ENCODE assay signal across 11 mouse cellular contexts in the genomic region with DNA sequence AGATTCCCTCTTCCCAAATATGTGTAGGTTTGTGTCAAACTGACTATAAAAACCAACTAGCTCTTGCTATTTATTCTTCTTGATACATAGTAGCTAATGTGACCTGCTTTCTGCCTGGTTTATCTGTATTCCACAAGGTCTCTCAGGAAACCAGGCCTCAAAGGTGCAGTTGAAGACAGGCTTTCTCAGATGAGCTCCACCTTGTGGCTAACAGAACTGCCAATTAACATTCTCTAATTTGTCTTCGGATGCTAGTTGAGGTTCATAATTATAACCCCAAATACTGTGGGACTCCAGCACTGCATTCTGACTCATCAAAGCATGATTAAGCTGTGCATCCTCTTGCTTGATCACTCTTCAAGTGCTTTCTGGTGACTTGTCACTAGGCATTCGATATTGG. TPM values are rescaled to one million over a fixed set of nuclear protein-coding genes. Genes with fewer than 3 reads are reported as not detected.
DNase-seq lines count a peak whose midpoint lies in the region; ATAC-seq and TF ChIP-seq lines count a peak whose summit lies in the region.
"Had no signal": no experiment of that assay in that cellular context is flagged by ENCODE, and none has a peak within 500 bp of the region (broad histone marks: within the 10 kb centered on the region; RNA-seq: fewer than 3 reads in every experiment).

No protein-coding gene starts in this region.

- no peaks in the 10 kb centered on the region for H3K4me1 ChIP-seq in kidney, adult 2 months (ENCODE audit: control insufficient read depth, insufficient read depth, low read length)
- peaks cover 7% of the 10 kb centered on the region for H3K4me1 ChIP-seq in midbrain, embryonic 11.5 days (ENCODE audit: control insufficient read depth, insufficient read depth, low read length)
- peaks cover 5% of the 10 kb centered on the region for H3K4me1 ChIP-seq in midbrain, embryonic 16.5 days (ENCODE audit: control insufficient read depth, insufficient read depth, low read length)
- no peaks in the 10 kb centered on the region for H3K4me1 ChIP-seq in hindbrain, embryonic 14.5 days (replicated peaks; ENCODE audit: control insufficient read depth, insufficient read depth, low read length)

- peak; percentile 48 for DNase-seq in kidney, adult 2 months
- DNase-seq in kidney, postnatal 4 days, result no peak
- peak; percentile 67 for DNase-seq in midbrain, embryonic 11.5 days (ENCODE audit: low spot score, missing footprints)
- DNase-seq in MEL-GATA-1-ER (ENCODE audit: extremely low read depth, low read depth), result peak; percentile 44
- peak; percentile 55 for DNase-seq in induced T-regulatory cell, adult 2 months (ENCODE audit: low read depth)
- no peak for DNase-seq in hindbrain, embryonic 14.5 days (ENCODE audit: low spot score)
- DNase-seq: cerebellum, adult 18-20 months; gastrocnemius, postnatal 25 days had no signal

- H3K27me3 ChIP-seq in kidney, adult 2 months (replicated peaks; ENCODE audit: control insufficient read depth, insufficient read depth, low read length), result no peaks in the 10 kb centered on the region
- H3K27me3 ChIP-seq in midbrain, embryonic 11.5 days (ENCODE audit: control insufficient read depth, insufficient read depth, low read length), result no peaks in the 10 kb centered on the region
- H3K27me3 ChIP-seq in midbrain, embryonic 16.5 days (ENCODE audit: control insufficient read depth, insufficient read depth, low read depth, low read length), result no peaks in the 10 kb centered on the region
- H3K27me3 ChIP-seq in hindbrain, embryonic 14.5 days (ENCODE audit: control insufficient read depth, insufficient read depth, low read length), result no peaks in the 10 kb centered on the region

- TF ChIP-seq POLR2A in kidney, adult 2 months (IDR thresholded peaks at IDR 0.05; ENCODE audit: low read depth, low read length), result no peak

- peak; percentile 40 for TF ChIP-seq CTCF in kidney, adult 2 months (conservative IDR thresholded peaks at IDR 0.05; ENCODE audit: insufficient read depth, insufficient read length, low read depth, low read length)

- no peak overlapping the region for H3K4me2 ChIP-seq in midbrain, embryonic 11.5 days
- H3K4me2 ChIP-seq in midbrain, embryonic 16.5 days (ENCODE audit: low read length), result no peak overlapping the region
- H3K4me2 ChIP-seq in hindbrain, embryonic 14.5 days (replicated peaks), result no peak overlapping the region

- no peak overlapping the region for H3K4me3 ChIP-seq in kidney, adult 2 months (ENCODE audit: insufficient read depth, low read depth, low read length)
- H3K4me3 ChIP-seq in midbrain, embryonic 11.5 days (ENCODE audit: low read depth, low read length), result no peak overlapping the region
- no peak overlapping the region for H3K4me3 ChIP-seq in midbrain, embryonic 16.5 days (ENCODE audit: low read depth, low read length)
- no peak overlapping the region for H3K4me3 ChIP-seq in hindbrain, embryonic 14.5 days (replicated peaks; ENCODE audit: low read length)
- H3K4me3 ChIP-seq: erythroblast, embryonic 14.5 days; hindbrain, embryonic 10.5 days had no signal

- H3K9me3 ChIP-seq in midbrain, embryonic 11.5 days (ENCODE audit: control insufficient read depth, low read length), result no peaks in the 10 kb centered on the region
- H3K9me3 ChIP-seq in midbrain, embryonic 16.5 days (replicated peaks; ENCODE audit: control insufficient read depth, low read length, poor library complexity, severe bottlenecking), result no peaks in the 10 kb centered on the region
- no peaks in the 10 kb centered on the region for H3K9me3 ChIP-seq in hindbrain, embryonic 14.5 days (ENCODE audit: control insufficient read depth, low read length)
- H3K9me3 ChIP-seq: hindbrain, embryonic 10.5 days had no signal

- H3K27ac ChIP-seq in kidney, adult 2 months (ENCODE audit: insufficient read depth, low read depth, low read length), result no peak overlapping the region
- H3K27ac ChIP-seq in midbrain, embryonic 11.5 days (ENCODE audit: low read depth, low read length), result no peak overlapping the region
- H3K27ac ChIP-seq in midbrain, embryonic 16.5 days (ENCODE audit: low read length), result no peak overlapping the region
- H3K27ac ChIP-seq in hindbrain, embryonic 14.5 days, result no peak overlapping the region
- H3K27ac ChIP-seq: hindbrain, embryonic 10.5 days had no signal

- 69% methylated on average over 2 of the region's 2 CpGs for WGBS in kidney, adult 2 months
- 80% methylated on average over 2 of the region's 2 CpGs for WGBS in midbrain, embryonic 11.5 days
- WGBS in midbrain, embryonic 16.5 days, result 77% methylated on average over 2 of the region's 2 CpGs
- WGBS in hindbrain, embryonic 14.5 days, result 72% methylated on average over 2 of the region's 2 CpGs

- H3K9ac ChIP-seq in midbrain, embryonic 11.5 days (ENCODE audit: low read length), result no peak overlapping the region
- H3K9ac ChIP-seq in midbrain, embryonic 16.5 days (ENCODE audit: low read depth, low read length), result no peak overlapping the region
- no peak overlapping the region for H3K9ac ChIP-seq in hindbrain, embryonic 14.5 days

- ATAC-seq in midbrain, embryonic 11.5 days (ENCODE audit: low FRiP score), result no peak
- ATAC-seq in midbrain, embryonic 16.5 days, result no peak
- no peak for ATAC-seq in hindbrain, embryonic 14.5 days (ENCODE audit: low FRiP score)

- no peaks in the 10 kb centered on the region for H3K36me3 ChIP-seq in kidney, adult 2 months (ENCODE audit: control insufficient read depth, insufficient read depth, low read length)
- no peaks in the 10 kb centered on the region for H3K36me3 ChIP-seq in midbrain, embryonic 11.5 days (ENCODE audit: control insufficient read depth, insufficient read depth, low read length)
- H3K36me3 ChIP-seq in midbrain, embryonic 16.5 days (ENCODE audit: control insufficient read depth, insufficient read depth, low read length), result no peaks in the 10 kb centered on the region
- H3K36me3 ChIP-seq in hindbrain, embryonic 14.5 days (replicated peaks; ENCODE audit: control insufficient read depth, insufficient read depth), result no peaks in the 10 kb centered on the region
- H3K36me3 ChIP-seq: hindbrain, embryonic 10.5 days had no signal

RNA-seq across cellular contexts. Expression of a gene that starts 4.2 kb away (rescaled TPM):
- polyA plus RNA-seq in kidney, adult 2 months (2012; rRNA removed), result 79.8 and 80.8 TPM in 2 replicates
- 137 and 138 TPM in 2 replicates for polyA plus RNA-seq in midbrain, embryonic 11.5 days (2014; fragmentation: Nextera tagmentation; extraction: Ambion mirVana)
- polyA plus RNA-seq in midbrain, embryonic 16.5 days (2015; fragmentation: Nextera tagmentation; extraction: Ambion mirVana), result 161 and 169 TPM in 2 replicates
- polyA plus RNA-seq in hindbrain, embryonic 14.5 days (2014; fragmentation: Nextera tagmentation; extraction: Ambion mirVana), result 228 and 233 TPM in 2 replicates

Comparison
In these comparisons a context has a peak if more than half of its experiments do, and no peak if none do; other contexts are left out.
1. DNase-seq: peak in kidney, adult 2 months (single experiment), midbrain, embryonic 11.5 days (single experiment), MEL-GATA-1-ER (single experiment) and induced T-regulatory cell, adult 2 months (single experiment); none in kidney, postnatal 4 days (0 of 2) and hindbrain, embryonic 14.5 days (single experiment).